Mouse (Mus musculus) forebrain, embryonic 16.5 days (tissue): ENCODE results near the gene Mars. TPM values are rescaled to one million over a fixed set of nuclear protein-coding genes. Genes with fewer than 3 reads are reported as not detected.

Experiments
- ATAC-seq: fragments of 200-750 bp; cut with Nextera tagmentation; 2 replicates; pipeline ENCODE4 v1.8.0; 2017; ENCODE audit warnings: mild to moderate bottlenecking, moderate library complexity
- H3K27ac ChIP-seq: fragments of 300-500 bp; sonication (generic); 2 replicates; pipeline ENCODE4 v1.5.1; 2014; ENCODE audit warnings: low read length, control low read depth
- H3K27me3 ChIP-seq: fragments of 300-500 bp; sonication (generic); replicated peaks from 2 replicates; pipeline ENCODE4 v1.6.1; 2014; ENCODE audit warnings: low read length; ENCODE audit not compliant: control insufficient read depth, insufficient read depth
- H3K36me3 ChIP-seq: fragments of 300-500 bp; sonication (generic); 2 replicates; pipeline ENCODE4 v1.6.1; 2014; ENCODE audit not compliant: control insufficient read depth, insufficient read depth
- H3K4me1 ChIP-seq: fragments of 300-500 bp; sonication (generic); replicated peaks from 2 replicates; pipeline ENCODE4 v1.6.1; 2014; ENCODE audit warnings: low read length; ENCODE audit not compliant: control insufficient read depth, insufficient read depth
- H3K4me2 ChIP-seq: fragments of 300-500 bp; sonication (generic); 2 replicates; pipeline ENCODE4 v1.6.1; 2014; ENCODE audit warnings: mild to moderate bottlenecking, low read length, control low read depth
- H3K4me3 ChIP-seq: fragments of 300-500 bp; sonication (generic); replicated peaks from 2 replicates; pipeline ENCODE4 v1.5.1; 2014; ENCODE audit warnings: mild to moderate bottlenecking, low read length, control low read depth
- H3K9ac ChIP-seq: fragments of 300-500 bp; sonication (generic); replicated peaks from 2 replicates; pipeline ENCODE4 v1.6.1; 2014; ENCODE audit warnings: low read depth, low read length, control low read depth
- H3K9me3 ChIP-seq: fragments of 300-500 bp; sonication (generic); 2 replicates; pipeline ENCODE4 v1.6.1; 2016; ENCODE audit warnings: low read length; ENCODE audit not compliant: control insufficient read depth
- WGBS: fragments of 180-500 bp; shearing (Covaris S2); extraction: QIAGEN DNeasy Blood & Tissue Kit; methylation state at CpG from one replicate; pipeline ENCODE4 v1.1.7; 2014; 5-methylcytosine and 5-hydroxymethylcytosine counted together
- polyA plus RNA-seq: library from polyadenylated mRNA; unstranded; fragments of >200 nt; fragmentation: Nextera tagmentation; extraction: Ambion mirVana; gene quantifications from 2 replicates; pipeline ENCODE4 v1.2.1, GENCODE M21; 2015

Mars gene
- polyA plus RNA-seq = 127 and 135 TPM in 2 replicates

DNA sequence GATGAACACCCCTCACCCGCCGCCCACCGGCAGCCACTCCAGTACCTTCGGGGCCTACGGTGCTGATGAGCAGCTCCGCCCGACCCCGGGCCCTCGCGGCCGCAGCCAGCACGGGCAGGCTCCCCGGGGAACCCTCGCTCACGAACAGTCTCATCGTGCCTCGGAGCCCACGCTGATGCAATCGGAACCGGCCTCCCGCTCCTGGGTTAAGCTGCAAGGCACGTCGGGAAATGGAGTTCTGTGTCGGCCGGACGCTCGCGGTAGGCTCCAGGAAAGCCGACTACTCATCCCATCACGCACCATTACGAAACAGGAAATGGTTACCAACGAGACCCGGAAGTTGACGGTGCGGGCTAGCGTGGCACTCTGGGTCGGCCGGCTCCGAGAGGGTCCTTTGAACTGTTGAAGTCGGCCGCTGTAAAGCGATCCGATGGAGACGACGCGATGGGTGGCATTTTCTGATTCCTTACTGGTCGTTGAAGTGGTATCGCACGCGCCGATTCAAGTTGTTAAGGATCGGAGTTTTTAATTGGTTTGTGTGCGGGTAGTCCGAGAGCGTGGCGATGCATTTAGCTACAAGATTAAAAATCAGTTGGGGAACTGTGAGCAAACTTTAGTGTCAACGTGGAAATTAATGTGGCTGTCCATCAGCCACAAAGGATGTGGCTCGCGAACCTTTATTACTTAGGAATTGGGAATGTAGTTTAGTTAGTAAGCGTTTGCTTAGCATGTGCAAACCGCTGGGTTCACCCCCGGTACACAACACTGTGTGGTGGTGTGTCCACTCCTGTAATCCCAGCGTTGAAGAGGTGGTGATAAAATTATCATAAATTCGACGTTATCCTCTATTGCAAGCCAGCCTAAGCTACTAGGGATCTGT lies at the start of gene Mars:
Gene Mars, minus strand, starts transcription at position 311 of the 880 bp plus-strand sequence.
- H3K9me3 ChIP-seq = no peaks in the 10 kb centered on the region
- peak; percentile 98 for ATAC-seq
- peak within 1 kb of the TSS; percentile 91 for H3K4me2 ChIP-seq
- H3K4me3 ChIP-seq = peak within 1 kb of the TSS; percentile 77
- H3K36me3 ChIP-seq = peaks cover 22% of the 10 kb centered on the region
- peaks cover 9% of the 10 kb centered on the region for H3K4me1 ChIP-seq
- peak within 1 kb of the TSS; percentile 75 for H3K27ac ChIP-seq
- H3K9ac ChIP-seq = peak within 1 kb of the TSS; percentile 87
- no peaks in the 10 kb centered on the region for H3K27me3 ChIP-seq
- under 1% methylated on average over 65 of the region's 65 CpGs for WGBS

GRCm38 (mm10) chr10:127360714-127361113 lies 49.1 kb upstream of the Mars start:
- H3K4me2 ChIP-seq = no peak overlapping the region
- ATAC-seq = no peak
- H3K4me1 ChIP-seq = no peaks in the 10 kb centered on the region
- 86% methylated on average over 3 of the region's 3 CpGs for WGBS
- H3K9ac ChIP-seq = no peak overlapping the region
- H3K27me3 ChIP-seq = no peaks in the 10 kb centered on the region
- H3K4me3 ChIP-seq = no peak overlapping the region
- no peak overlapping the region for H3K27ac ChIP-seq
- no peaks in the 10 kb centered on the region for H3K36me3 ChIP-seq
- no peaks in the 10 kb centered on the region for H3K9me3 ChIP-seq

- Histone ChIP-seq H3K9me3 (no peaks in the 10 kb centered on the region), H3K9ac (no peak overlapping the region), H3K4me1 (no peaks in the 10 kb centered on the region), H3K4me3 (no peak overlapping the region), H3K27ac (no peak overlapping the region), H3K4me2 (no peak overlapping the region), H3K36me3 (no peaks in the 10 kb centered on the region), H3K27me3 (no peaks in the 10 kb centered on the region; the same call in 1 of the 2 replicates)
- 67% methylated on average over 10 of the region's 10 CpGs for WGBS
- no peak for ATAC-seq
Measured at GRCm38 (mm10) chr10:127355336-127355735, 43.8 kb upstream of the Mars start.

- Histone ChIP-seq H3K27ac (no peak within 1 kb of the TSS), H3K4me3 (no peak within 1 kb of the TSS), H3K4me1 (no peaks in the 10 kb centered on the region), H3K27me3 (no peaks in the 10 kb centered on the region; the same call in 1 of the 2 replicates), H3K36me3 (no peaks in the 10 kb centered on the region), H3K9ac (no peak within 1 kb of the TSS), H3K9me3 (no peaks in the 10 kb centered on the region), H3K4me2 (no peak within 1 kb of the TSS)
- no peak for ATAC-seq
- 86% methylated on average over 18 of the region's 18 CpGs for WGBS
Measured at GRCm38 (mm10) chr10:127353909-127354895, 42.6 kb upstream of the Mars start, which contains the start of gene Inhbe. TSS of gene Inhbe (minus strand) at chr10:127354411.

GRCm38 (mm10) chr10:127352766-127353165 lies 41.2 kb upstream of the Mars start:
- ATAC-seq = no peak
- Histone ChIP-seq H3K27me3 (no peaks in the 10 kb centered on the region; the same call in 1 of the 2 replicates), H3K27ac (no peak overlapping the region), H3K36me3 (no peaks in the 10 kb centered on the region), H3K4me1 (no peaks in the 10 kb centered on the region), H3K9me3 (no peaks in the 10 kb centered on the region), H3K4me3 (no peak overlapping the region), H3K4me2 (no peak overlapping the region), H3K9ac (no peak overlapping the region)
- 92% methylated on average over 11 of the region's 11 CpGs for WGBS

DNA sequence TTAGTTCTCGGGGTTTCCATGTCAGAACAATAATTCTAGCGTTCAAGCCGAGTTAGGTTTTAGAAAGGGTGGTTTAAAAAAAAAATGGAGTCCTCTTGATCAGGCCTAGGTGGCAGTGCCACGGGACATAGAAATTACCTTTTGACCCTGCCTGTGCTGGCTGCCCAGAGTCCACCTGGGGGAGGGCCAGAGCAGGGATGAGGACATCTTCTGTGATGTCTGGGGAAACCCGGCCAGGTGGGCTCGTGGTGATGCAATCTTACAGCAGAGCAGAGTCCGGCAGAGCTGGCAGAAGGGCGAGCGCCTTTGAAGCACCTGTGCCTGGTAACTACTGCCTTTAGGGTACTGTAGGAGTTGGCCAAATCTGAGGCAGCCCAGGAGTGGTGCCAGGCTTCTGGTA lies 40.6 kb upstream of the Mars start:
- no peak overlapping the region for H3K4me3 ChIP-seq
- no peak overlapping the region for H3K4me2 ChIP-seq
- H3K27me3 ChIP-seq = no peaks in the 10 kb centered on the region; the same call in 1 of the 2 replicates
- no peak overlapping the region for H3K9ac ChIP-seq
- no peak overlapping the region for H3K27ac ChIP-seq
- WGBS = 90% methylated on average over 9 of the region's 9 CpGs
- ATAC-seq = no peak
- H3K36me3 ChIP-seq = no peaks in the 10 kb centered on the region
- H3K9me3 ChIP-seq = no peaks in the 10 kb centered on the region
- no peaks in the 10 kb centered on the region for H3K4me1 ChIP-seq

DNA sequence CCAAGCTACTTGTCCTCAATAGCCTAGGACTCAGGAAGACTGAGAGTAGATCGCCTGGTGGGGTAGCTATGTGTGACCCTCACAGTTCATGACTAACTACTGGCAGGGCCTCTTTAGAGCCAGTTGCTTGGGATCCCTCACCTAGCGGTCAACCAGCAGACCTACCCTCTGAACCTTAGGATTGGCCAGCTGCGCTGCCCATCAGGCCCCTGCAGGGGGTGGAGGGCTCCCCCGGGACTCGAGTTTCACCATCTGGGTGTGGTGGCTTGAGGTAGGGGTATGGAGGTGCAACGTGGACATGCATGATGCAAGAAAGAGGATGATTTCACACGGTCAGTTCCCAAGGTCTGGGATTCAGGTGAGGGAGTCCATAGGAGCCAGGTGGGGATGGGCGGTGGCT lies 40.1 kb upstream of the Mars start:
- ATAC-seq = no peak
- 77% methylated on average over 8 of the region's 8 CpGs for WGBS

GRCm38 (mm10) chr10:127351285-127351595 lies 39.7 kb upstream of the Mars start:
- no peak overlapping the region for H3K4me3 ChIP-seq
- WGBS = 87% methylated on average over 8 of the region's 8 CpGs
- no peak overlapping the region for H3K4me2 ChIP-seq
- H3K27ac ChIP-seq = no peak overlapping the region
- no peaks in the 10 kb centered on the region for H3K36me3 ChIP-seq
- H3K4me1 ChIP-seq = no peaks in the 10 kb centered on the region
- H3K27me3 ChIP-seq = no peaks in the 10 kb centered on the region; the same call in 1 of the 2 replicates
- no peak overlapping the region for H3K9ac ChIP-seq
- no peaks in the 10 kb centered on the region for H3K9me3 ChIP-seq
- ATAC-seq = no peak

More for the DNA sequence above, 40.1 kb upstream of the Mars start:
- Histone ChIP-seq H3K4me1 (no peaks in the 10 kb centered on the region), H3K36me3 (no peaks in the 10 kb centered on the region), H3K9me3 (no peaks in the 10 kb centered on the region), H3K9ac (no peak overlapping the region), H3K4me3 (no peak overlapping the region), H3K27me3 (no peaks in the 10 kb centered on the region; the same call in 1 of the 2 replicates), H3K4me2 (no peak overlapping the region), H3K27ac (no peak overlapping the region)
